Mouse (Mus musculus) erythroblast, embryonic 14.5 days (primary cell): Measurements from ENCODE around the gene Cdh1. TPM values are rescaled to one million over a fixed set of nuclear protein-coding genes. Genes with fewer than 3 reads are reported as not detected.
"Not testable (repeated sequence)": the region's sequence is repeated elsewhere in the genome, so short reads cannot be mapped to it uniquely, and the experiment has no call there.

Experiments used
- H3K27me3 ChIP-seq: 2 replicates; pipeline ENCODE4 v1.6.1; 2012; ENCODE audit warnings: inconsistent platforms; ENCODE audit not compliant: control insufficient read depth
- H3K36me3 ChIP-seq: 2 replicates; pipeline ENCODE4 v1.6.1; 2012; ENCODE audit warnings: mild to moderate bottlenecking, inconsistent platforms; ENCODE audit not compliant: control insufficient read depth
- H3K4me1 ChIP-seq: 2 replicates; pipeline ENCODE4 v1.6.1; 2012; ENCODE audit warnings: inconsistent platforms; ENCODE audit not compliant: control insufficient read depth
- H3K4me3 ChIP-seq: replicated peaks from 2 replicates; pipeline ENCODE3; 2012; ENCODE audit warnings: moderate library complexity, mild to moderate bottlenecking, inconsistent platforms
- H3K9me3 ChIP-seq: 2 replicates; pipeline ENCODE4 v1.6.1; 2012; ENCODE audit warnings: low read length, inconsistent platforms, mixed read lengths; ENCODE audit not compliant: control insufficient read depth
- GATA1 ChIP-seq: IDR thresholded peaks from 2 replicates; pipeline ENCODE4 v1.6.1; 2012; ENCODE audit warnings: low read length, inconsistent platforms, mixed read lengths
- TAL1 ChIP-seq: IDR thresholded peaks from 3 replicates; pipeline ENCODE4 v1.6.1; 2012; ENCODE audit warnings: low read length, inconsistent platforms, mixed read lengths
- polyA plus RNA-seq: library from polyadenylated mRNA; stranded (reverse); fragments of >175 nt; gene quantifications from 2 replicates; pipeline ENCODE4 v1.2.3, GENCODE M21; 2012

Gene Cdh1
- polyA plus RNA-seq, 1 experiment, result not detected

GRCm38 (mm10) chr8:106571551-106572172 is 31.5 kb upstream of the Cdh1 start:
- TF ChIP-seq TAL1 (no peak), GATA1 (no peak)
- Histone ChIP-seq H3K36me3 (no peaks in the 10 kb centered on the region), H3K4me3 (no peak overlapping the region), H3K27me3 (no peaks in the 10 kb centered on the region), H3K9me3 (no peaks in the 10 kb centered on the region), H3K4me1 (no peaks in the 10 kb centered on the region)

DNA sequence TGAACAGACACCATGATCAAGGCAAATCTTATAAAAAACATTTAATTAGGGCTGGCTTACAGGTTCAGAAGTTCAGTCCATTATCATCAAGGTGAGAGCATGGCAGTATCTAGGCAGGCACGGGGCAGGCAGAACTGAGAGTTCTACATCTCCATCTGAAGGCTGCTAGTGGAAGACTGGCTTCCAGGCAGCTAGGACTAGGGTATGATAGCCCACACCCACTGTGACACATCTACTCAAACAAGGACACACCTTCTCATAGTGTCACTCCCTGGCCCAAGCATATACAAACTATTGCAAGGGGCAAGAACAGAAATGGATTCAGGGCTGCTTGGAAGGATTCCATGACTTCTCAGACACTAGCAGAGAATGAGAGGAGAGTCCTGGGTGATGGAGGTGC is 31.0 kb upstream of the Cdh1 start:
- not testable (repeated sequence) for H3K9me3 ChIP-seq, H3K36me3 ChIP-seq, H3K4me3 ChIP-seq, H3K4me1 ChIP-seq, H3K27me3 ChIP-seq

- H3K36me3 ChIP-seq, H3K9me3 ChIP-seq, H3K4me1 ChIP-seq, H3K27me3 ChIP-seq, H3K4me3 ChIP-seq: not testable (repeated sequence)
Measured at GRCm38 (mm10) chr8:106573168-106573567, 30.0 kb upstream of the Cdh1 start, which contains the start of gene Gm10073. TSS of gene Gm10073 (minus strand) at chr8:106573461.

GRCm38 (mm10) chr8:106574283-106574682 is 28.9 kb upstream of the Cdh1 start:
- Histone ChIP-seq H3K4me1 (no peaks in the 10 kb centered on the region), H3K36me3 (no peaks in the 10 kb centered on the region), H3K9me3 (no peaks in the 10 kb centered on the region), H3K27me3 (no peaks in the 10 kb centered on the region), H3K4me3 (no peak overlapping the region)
- TF ChIP-seq TAL1, result no peak
- TF ChIP-seq GATA1, result no peak

GRCm38 (mm10) chr8:106576849-106577555 is 26.1 kb upstream of the Cdh1 start:
- H3K4me1 ChIP-seq, result no peaks in the 10 kb centered on the region
- no peaks in the 10 kb centered on the region for H3K36me3 ChIP-seq
- TF ChIP-seq GATA1, result no peak
- TF ChIP-seq TAL1, result no peak
- no peaks in the 10 kb centered on the region for H3K27me3 ChIP-seq
- no peaks in the 10 kb centered on the region for H3K9me3 ChIP-seq
- H3K4me3 ChIP-seq, result no peak overlapping the region

DNA sequence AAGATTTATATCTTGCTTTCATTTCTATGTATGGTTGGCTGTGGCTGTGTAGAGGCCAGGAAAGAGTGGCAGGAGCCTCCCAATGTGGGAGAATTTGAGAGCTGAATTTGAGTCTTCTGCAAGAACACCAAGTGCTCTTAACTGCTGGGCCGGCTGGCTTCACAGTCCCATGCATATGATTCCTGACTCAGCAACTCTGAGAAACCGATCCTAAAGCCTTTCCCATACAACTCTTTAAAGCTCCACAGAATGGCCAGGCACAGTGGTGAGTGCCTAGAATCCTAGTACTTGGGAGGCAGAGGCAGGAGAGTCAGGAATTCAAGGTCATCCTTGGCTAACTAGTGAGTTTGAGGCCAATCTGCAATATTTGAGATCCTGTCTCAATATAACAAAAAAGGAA is 23.6 kb upstream of the Cdh1 start:
- TF ChIP-seq GATA1 (no peak), TAL1 (no peak)
- Histone ChIP-seq H3K4me1 (no peaks in the 10 kb centered on the region), H3K9me3 (no peaks in the 10 kb centered on the region), H3K36me3 (no peaks in the 10 kb centered on the region), H3K27me3 (no peaks in the 10 kb centered on the region), H3K4me3 (no peak overlapping the region)

GRCm38 (mm10) chr8:106581344-106582088 is 21.6 kb upstream of the Cdh1 start:
- H3K27me3 ChIP-seq, result no peaks in the 10 kb centered on the region
- TF ChIP-seq TAL1 (no peak), GATA1 (no peak)
- H3K4me3 ChIP-seq, result no peak overlapping the region

GRCm38 (mm10) chr8:106584942-106585670 is 18.0 kb upstream of the Cdh1 start:
- TF ChIP-seq TAL1 (no peak), GATA1 (no peak)
- H3K4me1 ChIP-seq, result no peaks in the 10 kb centered on the region
- H3K9me3 ChIP-seq, result no peaks in the 10 kb centered on the region
- no peak overlapping the region for H3K4me3 ChIP-seq
- H3K27me3 ChIP-seq, result no peaks in the 10 kb centered on the region
- no peaks in the 10 kb centered on the region for H3K36me3 ChIP-seq

More at GRCm38 (mm10) chr8:106581344-106582088, 21.6 kb upstream of the Cdh1 start:
- no peaks in the 10 kb centered on the region for H3K9me3 ChIP-seq
- no peaks in the 10 kb centered on the region for H3K36me3 ChIP-seq
- no peaks in the 10 kb centered on the region for H3K4me1 ChIP-seq

DNA sequence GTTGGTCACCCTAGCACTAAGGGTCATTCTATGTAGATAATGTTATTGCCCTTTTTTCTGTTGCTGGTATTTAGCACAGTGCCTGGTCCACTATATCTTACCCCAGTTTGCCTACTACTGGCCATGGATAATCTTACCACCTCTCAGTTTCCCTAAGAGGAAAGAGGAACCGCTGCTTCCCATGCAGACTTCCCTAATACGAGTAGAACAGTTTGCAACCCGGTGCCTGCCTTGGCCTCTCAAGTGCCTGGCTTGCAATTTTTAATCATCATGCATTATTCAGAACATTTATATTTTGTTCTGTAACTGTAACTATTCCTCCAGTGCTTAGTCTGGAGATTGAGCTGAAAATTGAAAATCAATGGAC is 17.5 kb upstream of the Cdh1 start:
- no peak overlapping the region for H3K4me3 ChIP-seq
- no peaks in the 10 kb centered on the region for H3K4me1 ChIP-seq
- H3K27me3 ChIP-seq, result no peaks in the 10 kb centered on the region
- TF ChIP-seq GATA1, result no peak
- no peak for TF ChIP-seq TAL1
- no peaks in the 10 kb centered on the region for H3K9me3 ChIP-seq
- no peaks in the 10 kb centered on the region for H3K36me3 ChIP-seq
